Mouse (Mus musculus): ENCODE measurements around the gene Gm20547.
A peak's percentile ranks its signal among the peaks of the same experiment; 100 is the strongest.
"Not testable (repeated sequence)": the region's sequence is repeated elsewhere in the genome, so short reads cannot be mapped to it uniquely, and the experiment has no call there.

Gm20547 gene

GRCm38 (mm10) chr17:34853511-34853910, 28.3 kb downstream of the Gm20547 start:
- DNase-seq (ENCODE audit: inconsistent ontology term) = no peak

GRCm38 (mm10) chr17:34850517-34851125, 31.2 kb downstream of the Gm20547 start:
- DNase-seq (ENCODE audit: inconsistent ontology term) = peak; percentile 15

GRCm38 (mm10) chr17:34849722-34850516, 31.9 kb downstream of the Gm20547 start, which contains the start of the genes Skiv2l and Nelfe:
Gene Skiv2l (minus strand): TSS chr17:34850210.
Gene Nelfe (plus strand): TSS chr17:34850391.
- peak; percentile 99 for DNase-seq (ENCODE audit: inconsistent ontology term)

GRCm38 (mm10) chr17:34847615-34848014, 34.2 kb downstream of the Gm20547 start:
- no peak for DNase-seq (ENCODE audit: inconsistent ontology term)

GRCm38 (mm10) chr17:34847192-34847591, 34.6 kb downstream of the Gm20547 start:
- DNase-seq (ENCODE audit: inconsistent ontology term) = no peak

- DNase-seq (ENCODE audit: inconsistent ontology term) = no peak
Measured at GRCm38 (mm10) chr17:34844884-34845283, 37.0 kb downstream of the Gm20547 start.

GRCm38 (mm10) chr17:34840736-34841307, 41.0 kb downstream of the Gm20547 start:
- no peak for DNase-seq (ENCODE audit: inconsistent ontology term)

- no peak for DNase-seq (ENCODE audit: inconsistent ontology term)
Measured at GRCm38 (mm10) chr17:34838785-34839184, 43.1 kb downstream of the Gm20547 start.

- peak; percentile 6 for DNase-seq (ENCODE audit: inconsistent ontology term)
Measured at GRCm38 (mm10) chr17:34837464-34838324, 44.1 kb downstream of the Gm20547 start.

GRCm38 (mm10) chr17:34836856-34837221, 45.0 kb downstream of the Gm20547 start, which contains the start of the genes Stk19 and Dxo:
Gene Stk19 (minus strand): TSS chr17:34836945.
Gene Dxo (plus strand): TSS chr17:34837019.
- peak; percentile 96 for DNase-seq (ENCODE audit: inconsistent ontology term)

- no peak for DNase-seq (ENCODE audit: inconsistent ontology term)
Measured at GRCm38 (mm10) chr17:34836155-34836855, 45.5 kb downstream of the Gm20547 start.

- not testable (repeated sequence) for DNase-seq (ENCODE audit: inconsistent ontology term)
Measured at GRCm38 (mm10) chr17:34830776-34831175, 51.1 kb downstream of the Gm20547 start.

- no peak for DNase-seq (ENCODE audit: inconsistent ontology term)
Measured at GRCm38 (mm10) chr17:34814818-34815370, 66.9 kb downstream of the Gm20547 start.

GRCm38 (mm10) chr17:34813747-34814146, 68.1 kb downstream of the Gm20547 start:
- DNase-seq (ENCODE audit: inconsistent ontology term) = not testable (repeated sequence)

- no peak for DNase-seq (ENCODE audit: inconsistent ontology term)
Measured at GRCm38 (mm10) chr17:34811275-34811674, 70.6 kb downstream of the Gm20547 start.

GRCm38 (mm10) chr17:34810811-34811210, 71.0 kb downstream of the Gm20547 start:
- DNase-seq (ENCODE audit: inconsistent ontology term) = not testable (repeated sequence)

- not testable (repeated sequence) for DNase-seq (ENCODE audit: inconsistent ontology term)
Measured at GRCm38 (mm10) chr17:34810411-34810810, 71.4 kb downstream of the Gm20547 start.

GRCm38 (mm10) chr17:34808599-34809205, 73.1 kb downstream of the Gm20547 start:
- DNase-seq (ENCODE audit: inconsistent ontology term) = no peak

GRCm38 (mm10) chr17:34807176-34807575, 74.7 kb downstream of the Gm20547 start:
- no peak for DNase-seq (ENCODE audit: inconsistent ontology term)
